Mouse (Mus musculus) bone marrow, adult 2 months (tissue): ENCODE results near the gene Hpdl.

Source experiments
- CTCF ChIP-seq: fragments of 200-500 bp; IDR thresholded peaks from 2 replicates; pipeline ENCODE4 v1.5.1; 2011; ENCODE audit warnings: low read length, control low read depth; ENCODE audit not compliant: control insufficient read depth, insufficient read depth
- POLR2A ChIP-seq: fragments of 200-500 bp; IDR thresholded peaks from 2 replicates; pipeline ENCODE4 v1.6.1; 2011; ENCODE audit warnings: low read depth, mild to moderate bottlenecking, control low read depth, low read length, borderline replicate concordance; ENCODE audit not compliant: control insufficient read depth

DNA sequence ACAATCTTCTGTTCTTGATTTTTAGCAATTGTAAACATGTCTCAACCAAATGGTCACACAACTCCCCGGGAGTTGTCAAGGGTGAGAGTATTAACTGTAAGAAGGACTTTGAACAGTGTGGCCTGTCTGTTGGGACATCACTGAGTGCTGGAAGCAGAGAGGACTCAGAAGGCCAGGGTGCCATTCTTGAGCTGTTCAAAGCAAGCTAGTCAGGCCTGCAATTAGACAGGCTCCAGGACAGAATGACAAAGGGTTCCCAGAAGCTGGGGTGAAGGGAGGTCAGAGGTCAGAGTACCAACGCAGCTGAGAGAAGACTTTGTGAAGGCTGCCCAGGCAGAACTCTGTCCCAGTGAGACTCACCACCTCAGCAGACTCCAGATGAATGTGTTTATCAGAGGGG, 17.5 kb upstream of the Hpdl start:
- TF ChIP-seq CTCF (no peak), POLR2A (no peak)
